8 mouse cellular contexts compared by ENCODE assay signal in genomic region chr13:52822165-52823149, GRCm38 (mm10).
DNase-seq lines count a peak whose midpoint lies in the region; ATAC-seq and TF ChIP-seq lines count a peak whose summit lies in the region.

No protein-coding gene starts in this region.

- DNase-seq in heart, adult 2 months = peak; percentile 64 to 75
- peak; percentile 72 for DNase-seq in kidney, adult 18-20 months
- DNase-seq in ovary, postnatal 14 days (ENCODE audit: low spot score) = peak; percentile 34
- DNase-seq in thymus, postnatal 36 days = no peak

- peaks cover 66% of the 10 kb centered on the region for H3K4me1 ChIP-seq in bone marrow macrophage, adult 2 months (ENCODE audit: control insufficient read depth, insufficient read depth, low read length)
- H3K4me1 ChIP-seq in heart, adult 2 months (ENCODE audit: control insufficient read depth, insufficient read depth, low read length) = peaks cover 26% of the 10 kb centered on the region
- H3K4me1 ChIP-seq in lung, embryonic 16.5 days (replicated peaks; ENCODE audit: control insufficient read depth, insufficient read depth, low read length) = peaks cover 70% of the 10 kb centered on the region

- TF ChIP-seq POLR2A in bone marrow macrophage, adult 2 months (IDR thresholded peaks at IDR 0.05; ENCODE audit: borderline replicate concordance, low read depth, low read length) = no peak
- no peak for TF ChIP-seq POLR2A in heart, adult 2 months (IDR thresholded peaks at IDR 0.05; ENCODE audit: insufficient read depth, low read depth, low read length)

- H3K27ac ChIP-seq in bone marrow macrophage, adult 2 months (ENCODE audit: insufficient read depth, low read depth, low read length) = peak overlapping the region; percentile 98
- H3K27ac ChIP-seq in heart, adult 2 months = peak overlapping the region; percentile 51
- peak overlapping the region; percentile 85 for H3K27ac ChIP-seq in lung, embryonic 16.5 days (ENCODE audit: low read length)

- peaks cover 3% of the 10 kb centered on the region for H3K36me3 ChIP-seq in heart, adult 2 months (ENCODE audit: control insufficient read depth, insufficient read depth, low read length)
- no peaks in the 10 kb centered on the region for H3K36me3 ChIP-seq in lung, embryonic 16.5 days (ENCODE audit: control insufficient read depth, insufficient read depth, low read length)

- no peak overlapping the region for H3K9ac ChIP-seq in heart, adult 2 months (ENCODE audit: low read depth, low read length)
- H3K9ac ChIP-seq in lung, embryonic 16.5 days (ENCODE audit: low read length) = peak overlapping the region; percentile 36; the same call in 1 of the 2 replicates

- TF ChIP-seq EP300 in heart, adult 2 months (IDR thresholded peaks at IDR 0.05; ENCODE audit: insufficient read depth, low read depth, low read length) = no peak

- no peak for TF ChIP-seq CTCF in bone marrow macrophage, adult 2 months (IDR thresholded peaks at IDR 0.05; ENCODE audit: low read depth, low read length)
- no peak for TF ChIP-seq CTCF in heart, adult 2 months (IDR thresholded peaks at IDR 0.05)

- peak overlapping the region; percentile 37 for H3K4me2 ChIP-seq in lung, embryonic 16.5 days (ENCODE audit: low read depth, low read length)

- intact Hi-C loops in heart, adult 2 months (cut with DNase I) = loop anchor here (5.0 kb wide), 1 partner anchor 160 kb away; the partner anchor contains the start of gene Nfil3

- ATAC-seq in CD4-positive, CD25-positive, alpha-beta regulatory T cell, adult 4 months = peak; percentile 25
- peak; percentile 73 for ATAC-seq in lung, embryonic 16.5 days (ENCODE audit: low read depth)
- no peak for ATAC-seq in cerebellum, adult (ENCODE audit: insufficient number of reproducible peaks, low FRiP score, low TSS enrichment)

- peak overlapping the region; percentile 29; the same call in 1 of the 2 replicates for H3K4me3 ChIP-seq in bone marrow macrophage, adult 2 months (ENCODE audit: insufficient read depth, low read length)
- H3K4me3 ChIP-seq in heart, adult 2 months = no peak overlapping the region
- H3K4me3 ChIP-seq in lung, embryonic 16.5 days (ENCODE audit: low read length) = no peak overlapping the region

- WGBS in heart, adult 2 months = 28% methylated on average over 22 of the region's 23 CpGs
- 9% methylated on average over 22 of the region's 23 CpGs for WGBS in lung, embryonic 16.5 days

- no peaks in the 10 kb centered on the region for H3K9me3 ChIP-seq in lung, embryonic 16.5 days (ENCODE audit: control insufficient read depth, low read length)

- H3K27me3 ChIP-seq in heart, adult 2 months (ENCODE audit: control insufficient read depth, insufficient read depth, low read length) = no peaks in the 10 kb centered on the region
- H3K27me3 ChIP-seq in lung, embryonic 16.5 days (ENCODE audit: control insufficient read depth, insufficient read depth, low read depth, low read length) = no peaks in the 10 kb centered on the region

- no peaks in the 10 kb centered on the region for H3K79me2 ChIP-seq in heart, adult 2 months (replicated peaks; ENCODE audit: control insufficient read depth, insufficient read depth, low read length)

Comparison
In these comparisons a context has a peak if more than half of its experiments do, and no peak if none do; other contexts are left out.
1. DNase-seq: peak in heart, adult 2 months (2 of 2), kidney, adult 18-20 months (single experiment) and ovary, postnatal 14 days (single experiment); none in thymus, postnatal 36 days (0 of 2).
2. Peak in every context shown above with its lines, with median percentiles within 50 percentile points of each other: H3K27ac ChIP-seq.